Mouse (Mus musculus) adrenal gland, postnatal 25 days (tissue): ENCODE data around the gene Rbbp9. TPM values are rescaled to one million over a fixed set of nuclear protein-coding genes. Genes with fewer than 3 reads are reported as not detected.
"Not testable (repeated sequence)": the region's sequence is repeated elsewhere in the genome, so short reads cannot be mapped to it uniquely, and the experiment has no call there.

Experiments used
- DNase-seq: peaks from one replicate; pipeline ENCODE4 v3.0.0; 2021; ENCODE audit warnings: mixed read lengths
- long read RNA-seq: library from polyadenylated mRNA; stranded (forward); transcript quantifications from one replicate; pipeline ENCODE4 v2.0.0, GENCODE M21; 2021
- total RNA-seq: library from RNA; stranded (reverse); gene quantifications from 2 replicates; pipeline ENCODE4 v1.2.3, GENCODE M21; 2021

The Rbbp9 gene
- total RNA-seq, result 26.8 and 32.5 TPM in 2 replicates
- long read RNA-seq, transcript Rbbp9-201 (5 exons, 2,170 nt), result major isoform, 22 of 25 reads
- long read RNA-seq, partial matches to known transcripts, result 1 of 25 reads
- long read RNA-seq, other reads (novel, unspliced or antisense), result 2 of 25 reads

GRCm38 (mm10) chr2:144550529-144550928 lies at the start of gene Rbbp9:
TSS of gene Rbbp9 (minus strand) at chr2:144550869.
- peak; percentile 57 for DNase-seq

- peak; percentile 89 for DNase-seq
These were observed 49.4 kb upstream of the Rbbp9 start, which contains the start of gene Dtd1 for GRCm38 (mm10) chr2:144599831-144600687. TSS of gene Dtd1 (plus strand) at chr2:144599897.

GRCm38 (mm10) chr2:144598006-144598405 lies 47.3 kb upstream of the Rbbp9 start:
- no peak for DNase-seq

- peak; percentile 72 for DNase-seq
These were observed 43.4 kb upstream of the Rbbp9 start, which contains the start of gene Smim26 for GRCm38 (mm10) chr2:144593951-144594651. TSS of gene Smim26 (plus strand) at chr2:144594054.

- not testable (repeated sequence) for DNase-seq
These were observed 42.4 kb upstream of the Rbbp9 start for GRCm38 (mm10) chr2:144593036-144593435.

- DNase-seq, result no peak
These were observed 38.1 kb upstream of the Rbbp9 start for GRCm38 (mm10) chr2:144588723-144589122.

- DNase-seq, result peak; percentile 95
These were observed 5.3 kb upstream of the Rbbp9 start, which contains the start of gene Sec23b for GRCm38 (mm10) chr2:144555820-144556552. TSS of gene Sec23b (plus strand) at chr2:144556229.

GRCm38 (mm10) chr2:144555286-144555819 lies 4.7 kb upstream of the Rbbp9 start:
- DNase-seq, result no peak

GRCm38 (mm10) chr2:144553905-144554304 lies 3.2 kb upstream of the Rbbp9 start:
- no peak for DNase-seq

GRCm38 (mm10) chr2:144547559-144547958 lies 3.1 kb downstream of the Rbbp9 start:
- no peak for DNase-seq

GRCm38 (mm10) chr2:144545481-144545880 lies 5.2 kb downstream of the Rbbp9 start:
- DNase-seq, result no peak

- DNase-seq, result no peak
These were observed 5.6 kb downstream of the Rbbp9 start for GRCm38 (mm10) chr2:144545061-144545460.

GRCm38 (mm10) chr2:144544630-144545029 lies 6.0 kb downstream of the Rbbp9 start:
- peak; percentile 6 for DNase-seq

- no peak for DNase-seq
These were observed 7.0 kb downstream of the Rbbp9 start for GRCm38 (mm10) chr2:144543670-144544069.

- no peak for DNase-seq
These were observed 9.4 kb downstream of the Rbbp9 start for GRCm38 (mm10) chr2:144541246-144541645.

- no peak for DNase-seq
These were observed 13.5 kb downstream of the Rbbp9 start for GRCm38 (mm10) chr2:144537123-144537522.

- no peak for DNase-seq
These were observed 22.9 kb downstream of the Rbbp9 start for GRCm38 (mm10) chr2:144527821-144528174.

GRCm38 (mm10) chr2:144526981-144527820 lies 23.5 kb downstream of the Rbbp9 start, which contains the start of the genes Dzank1 and Polr3f:
TSS of gene Dzank1 (minus strand) at chr2:144527414.
TSS of gene Polr3f (plus strand) at chr2:144527718.
- DNase-seq, result peak; percentile 95

GRCm38 (mm10) chr2:144525856-144526255 lies 24.8 kb downstream of the Rbbp9 start:
- no peak for DNase-seq

GRCm38 (mm10) chr2:144519772-144520171 lies 30.9 kb downstream of the Rbbp9 start:
- DNase-seq, result no peak

- no peak for DNase-seq
These were observed 36.0 kb downstream of the Rbbp9 start for GRCm38 (mm10) chr2:144514619-144515018.
